Mouse (Mus musculus): ENCODE measurements around the gene Kif22.

GRCm38 (mm10) chr7:126999568-126999967, 42.7 kb downstream of the Kif22 start:
- TF ChIP-seq USF2 (IDR thresholded peaks at IDR 0.05; ENCODE audit: borderline replicate concordance in 1 of 2, insufficient read depth in 1 of 2, low read depth in 1 of 2, low read length in 2 of 2) (no peak), ZNF384 (IDR thresholded peaks at IDR 0.05; ENCODE audit: low read depth, low read length) (no peak), MAFK (IDR thresholded peaks at IDR 0.05; ENCODE audit: borderline replicate concordance, low read depth, low read length) (no peak), USF1 (IDR thresholded peaks at IDR 0.05; ENCODE audit: low read depth, low read length) (no peak), CTCF (IDR thresholded peaks at IDR 0.05 in 2 of 3, conservative IDR thresholded peaks at IDR 0.05 in 1 of 3; ENCODE audit: control insufficient read depth in 1 of 3, insufficient read depth in 1 of 3, low read depth in 2 of 3, low read length in 3 of 3, poor library complexity in 1 of 3, severe bottlenecking in 1 of 3) (no peak), POLR2A (IDR thresholded peaks at IDR 0.05; ENCODE audit: control insufficient read depth in 1 of 2, insufficient read depth in 1 of 2, low read depth in 1 of 2, low read length in 2 of 2, poor library complexity in 1 of 2) (no peak), HCFC1 (IDR thresholded peaks at IDR 0.05; ENCODE audit: low read depth, low read length) (no peak), MXI1 (IDR thresholded peaks at IDR 0.05; ENCODE audit: low read depth, low read length) (no peak), GABPA (IDR thresholded peaks at IDR 0.05; ENCODE audit: low read depth, low read length) (no peak)
